Mouse (Mus musculus) liver, adult 2 months (tissue): ENCODE data around the gene Cdc40.

Experiments used
- CTCF ChIP-seq: fragments of 200-500 bp; IDR thresholded peaks from 2 replicates; pipeline ENCODE4 v1.5.1; 2011; ENCODE audit warnings: low read depth, low read length, control low read depth
- POLR2A ChIP-seq: fragments of 200-500 bp; IDR thresholded peaks from 2 replicates; pipeline ENCODE4 v1.6.1; 2011; ENCODE audit warnings: low read length, control low read depth; ENCODE audit not compliant: insufficient read depth; ENCODE audit errors: extremely low read depth

DNA sequence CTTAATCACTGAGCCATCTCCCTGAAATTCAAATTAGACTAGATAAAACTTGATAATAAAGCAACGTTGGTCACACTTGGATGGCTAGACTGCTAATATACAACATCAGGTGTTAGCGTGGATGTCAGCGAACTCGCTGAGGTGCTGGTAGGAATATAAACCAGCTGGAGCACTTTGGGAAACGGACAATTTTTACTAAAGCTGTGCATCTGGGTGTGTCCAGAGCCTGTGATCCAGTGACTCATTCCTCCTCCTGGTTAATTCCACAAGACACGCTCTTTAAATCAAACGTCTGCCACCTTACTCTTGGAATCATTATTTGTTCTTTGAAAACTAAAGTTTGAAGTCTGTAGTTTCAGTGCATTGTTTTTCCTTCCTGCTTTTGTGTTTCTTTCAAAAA is 23.7 kb upstream of the Cdc40 start:
- TF ChIP-seq POLR2A (no peak), CTCF (no peak)
